Mouse (Mus musculus) kidney, adult 18-20 months (tissue): ENCODE data around the gene Nusap1.
"Not testable (repeated sequence)": the region's sequence is repeated elsewhere in the genome, so short reads cannot be mapped to it uniquely, and the experiment has no call there.

Source experiments
- DNase-seq: peaks from one replicate; pipeline ENCODE4 v3.0.0; 2021

The Nusap1 gene

GRCm38 (mm10) chr2:119618199-119618982 is at the start of gene Nusap1, which contains the start of gene Oip5:
Nusap1 (plus strand) TSS chr2:119618298.
Oip5 (minus strand) TSS chr2:119618469.
- DNase-seq: peak; percentile 91

GRCm38 (mm10) chr2:119572471-119572870 is 45.6 kb upstream of the Nusap1 start:
- DNase-seq: no peak

- no peak for DNase-seq
Measured at GRCm38 (mm10) chr2:119581571-119581970, 36.5 kb upstream of the Nusap1 start.

- DNase-seq: no peak
Measured at GRCm38 (mm10) chr2:119583439-119583838, 34.7 kb upstream of the Nusap1 start.

GRCm38 (mm10) chr2:119584282-119584681 is 33.8 kb upstream of the Nusap1 start:
- no peak for DNase-seq

- DNase-seq: peak; percentile 82
Measured at GRCm38 (mm10) chr2:119587383-119587782, 30.7 kb upstream of the Nusap1 start.

GRCm38 (mm10) chr2:119591247-119591646 is 26.9 kb upstream of the Nusap1 start:
- DNase-seq: no peak

GRCm38 (mm10) chr2:119593765-119594112 is 24.4 kb upstream of the Nusap1 start:
- peak; percentile 16 for DNase-seq

GRCm38 (mm10) chr2:119594113-119594981 is 23.8 kb upstream of the Nusap1 start:
- peak; percentile 95 for DNase-seq

GRCm38 (mm10) chr2:119595308-119595707 is 22.8 kb upstream of the Nusap1 start:
- no peak for DNase-seq

- DNase-seq: no peak
Measured at GRCm38 (mm10) chr2:119596781-119597330, 21.2 kb upstream of the Nusap1 start.

GRCm38 (mm10) chr2:119601027-119601426 is 17.1 kb upstream of the Nusap1 start:
- DNase-seq: no peak

- DNase-seq: not testable (repeated sequence)
Measured at GRCm38 (mm10) chr2:119601575-119601974, 16.5 kb upstream of the Nusap1 start.

- DNase-seq: no peak
Measured at GRCm38 (mm10) chr2:119602488-119602887, 15.6 kb upstream of the Nusap1 start.

GRCm38 (mm10) chr2:119603909-119604308 is 14.2 kb upstream of the Nusap1 start:
- no peak for DNase-seq

- no peak for DNase-seq
Measured at GRCm38 (mm10) chr2:119605361-119605973, 12.6 kb upstream of the Nusap1 start.

GRCm38 (mm10) chr2:119607023-119607422 is 11.1 kb upstream of the Nusap1 start:
- DNase-seq: no peak

- no peak for DNase-seq
Measured at GRCm38 (mm10) chr2:119617841-119618198, 278 bp upstream of the Nusap1 start.

GRCm38 (mm10) chr2:119619002-119619401 is 904 bp downstream of the Nusap1 start:
- DNase-seq: not testable (repeated sequence)

GRCm38 (mm10) chr2:119621302-119621701 is 3.2 kb downstream of the Nusap1 start:
- DNase-seq: no peak

GRCm38 (mm10) chr2:119636781-119637180 is 18.7 kb downstream of the Nusap1 start:
- DNase-seq: no peak

- DNase-seq: no peak
Measured at GRCm38 (mm10) chr2:119641214-119641912, 23.3 kb downstream of the Nusap1 start.

- no peak for DNase-seq
Measured at GRCm38 (mm10) chr2:119644254-119644653, 26.2 kb downstream of the Nusap1 start.
